Mouse (Mus musculus): ENCODE measurements around the gene Gmeb1.

DNA sequence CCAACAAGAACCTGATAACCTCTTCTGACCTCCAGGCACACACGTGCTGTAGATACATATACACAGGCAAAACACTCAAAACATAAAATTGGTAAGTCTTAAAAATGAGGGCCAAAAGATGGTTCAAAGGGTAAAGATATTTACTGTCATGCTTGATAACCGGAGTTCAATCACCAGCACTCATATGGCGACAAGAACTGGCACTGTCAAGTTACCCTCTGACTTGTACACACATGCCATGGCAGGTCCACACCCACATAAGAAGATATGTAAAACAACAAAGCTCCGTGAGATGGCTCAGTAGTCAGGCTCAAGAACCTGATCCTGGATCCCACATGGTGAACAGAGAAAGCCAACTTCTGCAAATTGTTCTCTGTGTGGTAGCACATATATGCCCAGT lies 54.1 kb downstream of the Gmeb1 start:
- no peak for TF ChIP-seq CTCF (IDR thresholded peaks at IDR 0.05; ENCODE audit: insufficient read depth, low read length)
- no peak for TF ChIP-seq POLR2A (IDR thresholded peaks at IDR 0.05; ENCODE audit: borderline replicate concordance, extremely low read depth, low read depth, low read length)

Data from lung, adult 2 months (tissue).